Mouse (Mus musculus): ENCODE data around the gene Ranbp2. TPM values are rescaled to one million over a fixed set of nuclear protein-coding genes. Genes with fewer than 3 reads are reported as not detected.

The Ranbp2 gene
- 198 to 207 TPM (median 203 TPM) in 4 replicates for total RNA-seq (2023)

DNA sequence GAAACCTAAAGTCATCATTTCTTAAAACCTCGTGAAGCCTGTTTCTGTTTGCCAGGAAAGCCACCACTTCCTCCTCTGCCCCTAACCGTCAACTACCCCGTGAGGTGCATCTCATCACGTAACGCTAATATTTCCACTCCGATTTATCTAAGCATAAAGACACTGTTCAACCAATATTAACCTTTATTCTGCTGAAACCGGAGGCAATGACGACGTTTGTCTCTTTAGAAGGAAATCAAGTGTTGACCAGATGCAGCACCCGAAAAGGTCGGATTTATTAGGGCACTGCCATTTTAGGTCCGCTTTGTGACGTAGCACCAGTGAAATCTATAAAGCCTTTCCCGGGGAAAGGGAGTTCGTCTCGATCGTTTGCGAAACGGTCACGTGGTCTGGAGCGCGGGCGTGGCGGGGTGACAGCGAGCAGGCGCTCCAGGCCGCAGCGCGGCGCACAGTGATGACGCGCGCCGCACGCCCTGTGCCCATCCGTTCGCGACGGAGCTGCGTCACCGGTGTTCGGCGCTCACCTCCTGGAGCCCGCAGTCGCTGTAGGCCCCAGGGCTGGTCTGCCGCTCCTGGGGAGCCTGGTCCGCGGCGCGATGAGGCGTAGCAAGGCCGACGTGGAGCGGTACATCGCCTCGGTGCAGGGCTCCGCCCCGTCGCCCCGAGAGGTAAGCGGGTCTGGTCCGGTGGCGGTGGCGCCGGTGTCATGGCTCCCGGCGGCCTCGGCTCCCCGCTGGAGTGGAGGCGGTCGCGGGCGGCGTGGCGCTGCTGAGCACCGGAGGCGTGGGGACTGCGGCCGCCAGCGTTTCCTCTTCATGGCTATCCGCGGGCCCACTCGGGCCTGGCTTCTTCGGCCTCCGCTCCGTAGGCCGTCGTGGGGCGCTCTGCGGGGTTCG, at the start of gene Ranbp2:
Ranbp2 (plus strand) TSS at position 537 of the 896 bp plus-strand sequence.

DNA sequence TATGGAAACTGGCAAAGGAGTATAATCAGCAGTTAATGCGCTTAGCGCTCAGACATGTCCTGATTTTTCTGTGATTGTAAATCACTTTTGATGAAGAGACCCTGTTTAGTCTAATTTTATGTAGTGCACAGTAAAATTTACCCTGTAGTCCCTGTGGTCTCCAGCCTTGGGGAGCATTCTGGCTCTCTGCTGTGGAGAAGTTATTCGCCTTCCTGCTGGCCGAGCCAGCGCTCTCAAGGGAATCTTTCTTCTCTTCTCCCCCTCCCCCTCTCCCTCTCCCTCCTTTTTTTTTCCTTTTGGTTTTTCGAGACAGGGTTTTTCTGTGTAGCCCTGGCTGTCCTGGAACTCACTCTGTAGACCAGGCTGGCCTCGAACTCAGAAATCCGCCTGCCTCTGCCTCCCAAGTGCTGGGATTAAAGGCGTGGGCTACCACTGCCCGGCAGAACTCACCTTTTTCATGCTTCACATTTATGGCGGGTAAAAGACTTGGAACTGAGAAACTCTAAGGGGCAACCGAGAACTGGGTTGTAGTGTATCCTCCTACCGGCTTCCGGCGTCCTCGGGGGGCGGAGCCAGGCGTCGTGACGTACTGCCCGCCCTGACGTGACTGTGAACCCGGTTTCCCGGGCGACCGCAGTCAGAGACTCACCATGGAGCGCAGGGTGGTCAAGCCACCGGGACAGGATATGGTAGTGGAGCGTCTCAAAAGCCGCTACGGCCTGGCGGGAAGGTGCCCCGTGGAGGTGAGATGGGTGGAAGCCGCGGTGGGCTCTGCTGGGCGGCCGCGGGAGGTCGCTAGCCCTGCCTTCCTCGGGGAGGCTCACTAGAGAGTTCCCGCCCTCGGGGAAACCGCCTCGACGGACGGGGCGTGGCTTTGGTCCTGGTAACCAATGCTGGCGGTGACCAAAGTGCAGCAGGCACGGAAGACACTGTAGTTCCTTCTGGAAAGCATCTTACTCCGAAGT, 50.9 kb downstream of the Ranbp2 start, which contains the start of gene Ccdc138:
Ccdc138 (plus strand) TSS at position 629 of the 965 bp plus-strand sequence.

Other genes starting within 250 kb of the Ranbp2 start
- not detected in 4 replicates for gene AW822073, start 222.0 kb upstream of the Ranbp2 start, total RNA-seq (2023)
- gene Duxf3, start 214.2 kb upstream of the Ranbp2 start, total RNA-seq (2023): not detected in 4 replicates
- not detected in 4 replicates for gene Gm4981, start 210.2 kb upstream of the Ranbp2 start, total RNA-seq (2023)
- 28.5 to 37.0 TPM (median 31.4 TPM) in 4 replicates for gene Gcc2, start 191.4 kb upstream of the Ranbp2 start, total RNA-seq (2023)
- 51.2 to 62.6 TPM (median 57.8 TPM) in 4 replicates for gene Lims1, start 123.5 kb upstream of the Ranbp2 start, total RNA-seq (2023)
- 3.6 to 5.5 TPM (median 4.1 TPM) in 4 replicates for gene Ccdc138, start 51.0 kb downstream of the Ranbp2 start, total RNA-seq (2023)
- not detected in 4 replicates for gene Edar, start 228.7 kb downstream of the Ranbp2 start, total RNA-seq (2023)

All from B cell, adult 62 days (primary cell).